Mouse (Mus musculus): ENCODE measurements around the gene Herc4. TPM values are rescaled to one million over a fixed set of nuclear protein-coding genes. Genes with fewer than 3 reads are reported as not detected.

Herc4 gene
- polyA plus RNA-seq, 1 experiment, result 19.2 TPM

GRCm38 (mm10) chr10:63245846-63246245 is 2.2 kb downstream of the Herc4 start:
- no peak for DNase-seq (ENCODE audit: low read depth in 1 of 2, low spot score in 2 of 2)
- H3K4me3 ChIP-seq (ENCODE audit: extremely low read depth, insufficient read depth, insufficient read length), result no peak overlapping the region
- 85% methylated on average over 3 of the region's 3 CpGs for WGBS
- H3K36me3 ChIP-seq (ENCODE audit: control insufficient read depth, insufficient read depth, low read length), result peaks cover 12% of the 10 kb centered on the region
- H3K27ac ChIP-seq (ENCODE audit: insufficient read depth, low read length), result no peak overlapping the region
- TF ChIP-seq CTCF (IDR thresholded peaks at IDR 0.05; ENCODE audit: extremely low read depth, insufficient read depth, insufficient read length, insufficient replicate concordance), result no peak
- no peak for TF ChIP-seq POLR2A (IDR thresholded peaks at IDR 0.05; ENCODE audit: low read depth, low read length)
- peaks cover 13% of the 10 kb centered on the region for H3K4me1 ChIP-seq (ENCODE audit: control insufficient read depth, insufficient read depth, insufficient read length)
- no peaks in the 10 kb centered on the region for H3K27me3 ChIP-seq (ENCODE audit: control insufficient read depth, insufficient read depth, low read length)

- Histone ChIP-seq H3K4me3 (ENCODE audit: extremely low read depth, insufficient read depth, insufficient read length) (no peak overlapping the region), H3K27ac (ENCODE audit: insufficient read depth, low read length) (no peak overlapping the region), H3K36me3 (ENCODE audit: control insufficient read depth, insufficient read depth, low read length) (peaks cover 15% of the 10 kb centered on the region), H3K27me3 (ENCODE audit: control insufficient read depth, insufficient read depth, low read length) (no peaks in the 10 kb centered on the region), H3K4me1 (ENCODE audit: control insufficient read depth, insufficient read depth, insufficient read length) (peaks cover 7% of the 10 kb centered on the region)
- whole genome bisulfite sequencing, result 71% methylated on average over 7 of the region's 7 CpGs
- no peak for TF ChIP-seq CTCF (IDR thresholded peaks at IDR 0.05; ENCODE audit: extremely low read depth, insufficient read depth, insufficient read length, insufficient replicate concordance)
- no peak for TF ChIP-seq POLR2A (IDR thresholded peaks at IDR 0.05; ENCODE audit: low read depth, low read length)
- DNase-seq (ENCODE audit: low read depth in 1 of 2, low spot score in 2 of 2), result no peak
Measured at GRCm38 (mm10) chr10:63247457-63247856, 3.8 kb downstream of the Herc4 start.

GRCm38 (mm10) chr10:63248421-63248820 is 4.8 kb downstream of the Herc4 start:
- peaks cover 4% of the 10 kb centered on the region; the same call in 1 of the 2 replicates for H3K4me1 ChIP-seq (ENCODE audit: control insufficient read depth, insufficient read depth, insufficient read length)
- H3K27ac ChIP-seq (ENCODE audit: insufficient read depth, low read length), result no peak overlapping the region
- H3K27me3 ChIP-seq (ENCODE audit: control insufficient read depth, insufficient read depth, low read length), result no peaks in the 10 kb centered on the region
- no peak overlapping the region for H3K4me3 ChIP-seq (ENCODE audit: extremely low read depth, insufficient read depth, insufficient read length)
- TF ChIP-seq POLR2A (IDR thresholded peaks at IDR 0.05; ENCODE audit: low read depth, low read length) (no peak), CTCF (IDR thresholded peaks at IDR 0.05; ENCODE audit: extremely low read depth, insufficient read depth, insufficient read length, insufficient replicate concordance) (no peak)
- 93% methylated on average over 6 of the region's 6 CpGs for WGBS
- no peak for DNase-seq (ENCODE audit: low read depth in 1 of 2, low spot score in 2 of 2)
- H3K36me3 ChIP-seq (ENCODE audit: control insufficient read depth, insufficient read depth, low read length), result peaks cover 17% of the 10 kb centered on the region

GRCm38 (mm10) chr10:63258696-63259095 is 15.1 kb downstream of the Herc4 start:
- TF ChIP-seq POLR2A (IDR thresholded peaks at IDR 0.05; ENCODE audit: low read depth, low read length) (no peak), CTCF (IDR thresholded peaks at IDR 0.05; ENCODE audit: extremely low read depth, insufficient read depth, insufficient read length, insufficient replicate concordance) (no peak)
- Histone ChIP-seq H3K36me3 (ENCODE audit: control insufficient read depth, insufficient read depth, low read length) (peaks cover 8% of the 10 kb centered on the region), H3K4me1 (ENCODE audit: control insufficient read depth, insufficient read depth, insufficient read length) (peaks cover 4% of the 10 kb centered on the region), H3K27me3 (ENCODE audit: control insufficient read depth, insufficient read depth, low read length) (no peaks in the 10 kb centered on the region), H3K4me3 (ENCODE audit: extremely low read depth, insufficient read depth, insufficient read length) (no peak overlapping the region), H3K27ac (ENCODE audit: insufficient read depth, low read length) (peak overlapping the region; percentile 66)
- WGBS, result 84% methylated on average over 3 of the region's 3 CpGs
- no peak for DNase-seq (ENCODE audit: low read depth in 1 of 2, low spot score in 2 of 2)

DNA sequence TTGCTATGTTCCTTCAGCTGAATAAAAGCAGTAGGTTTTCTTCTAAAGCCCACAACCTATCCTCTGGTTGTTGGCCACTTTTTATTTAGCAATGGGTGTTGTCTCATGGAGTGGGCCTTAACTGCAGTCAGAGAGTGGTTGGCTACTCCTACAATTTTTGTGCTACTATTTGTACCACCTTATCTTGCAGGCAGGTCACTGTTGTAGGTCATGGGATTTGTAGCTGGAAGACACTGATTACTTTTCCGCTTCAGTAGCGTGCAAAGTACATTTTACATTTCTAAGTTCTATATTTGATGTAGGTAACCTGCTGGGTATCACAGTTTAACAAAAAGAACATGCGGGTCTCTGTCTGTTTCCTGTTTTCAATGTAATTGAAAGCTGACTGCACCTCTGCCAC is 15.7 kb downstream of the Herc4 start:
- Histone ChIP-seq H3K27ac (ENCODE audit: insufficient read depth, low read length) (peak overlapping the region; percentile 66; the same call in 1 of the 2 replicates), H3K4me3 (ENCODE audit: extremely low read depth, insufficient read depth, insufficient read length) (no peak overlapping the region), H3K27me3 (ENCODE audit: control insufficient read depth, insufficient read depth, low read length) (no peaks in the 10 kb centered on the region), H3K4me1 (ENCODE audit: control insufficient read depth, insufficient read depth, insufficient read length) (peaks cover 4% of the 10 kb centered on the region), H3K36me3 (ENCODE audit: control insufficient read depth, insufficient read depth, low read length) (peaks cover 10% of the 10 kb centered on the region)
- WGBS, result 57% methylated on average over 3 of the region's 3 CpGs
- TF ChIP-seq POLR2A (IDR thresholded peaks at IDR 0.05; ENCODE audit: low read depth, low read length) (no peak), CTCF (IDR thresholded peaks at IDR 0.05; ENCODE audit: extremely low read depth, insufficient read depth, insufficient read length, insufficient replicate concordance) (no peak)
- no peak for DNase-seq (ENCODE audit: low read depth in 1 of 2, low spot score in 2 of 2)

DNA sequence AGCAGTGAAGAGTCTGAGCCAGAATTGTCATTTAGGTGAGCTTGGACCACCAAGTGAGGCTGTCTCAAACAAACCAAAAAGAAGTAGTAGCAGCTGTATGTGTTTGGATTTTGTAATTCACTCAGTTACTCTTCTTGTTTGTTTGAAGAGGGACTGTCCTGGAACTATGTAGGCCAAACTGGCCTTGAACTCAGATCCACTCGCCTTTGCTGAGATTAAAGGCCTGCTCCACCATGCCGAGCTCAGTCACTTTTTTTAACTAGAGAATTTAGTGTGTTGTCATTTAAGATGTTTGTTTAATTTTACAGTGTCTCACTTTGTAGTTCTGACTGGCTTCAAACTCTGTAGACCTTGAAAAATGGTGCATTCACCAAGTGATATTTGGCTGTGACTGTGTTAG is 24.3 kb downstream of the Herc4 start:
- Histone ChIP-seq H3K27me3 (ENCODE audit: control insufficient read depth, insufficient read depth, low read length) (no peaks in the 10 kb centered on the region), H3K36me3 (ENCODE audit: control insufficient read depth, insufficient read depth, low read length) (peaks cover 23% of the 10 kb centered on the region), H3K4me3 (ENCODE audit: extremely low read depth, insufficient read depth, insufficient read length) (no peak overlapping the region), H3K4me1 (ENCODE audit: control insufficient read depth, insufficient read depth, insufficient read length) (no peaks in the 10 kb centered on the region), H3K27ac (ENCODE audit: insufficient read depth, low read length) (no peak overlapping the region)
- no peak for DNase-seq (ENCODE audit: low read depth in 1 of 2, low spot score in 2 of 2)
- TF ChIP-seq CTCF (IDR thresholded peaks at IDR 0.05; ENCODE audit: extremely low read depth, insufficient read depth, insufficient read length, insufficient replicate concordance) (no peak), POLR2A (IDR thresholded peaks at IDR 0.05; ENCODE audit: low read depth, low read length) (no peak)
- WGBS, result 88% methylated on average over 2 of the region's 2 CpGs

GRCm38 (mm10) chr10:63272401-63272800 is 28.8 kb downstream of the Herc4 start:
- Histone ChIP-seq H3K27me3 (ENCODE audit: control insufficient read depth, insufficient read depth, low read length) (no peaks in the 10 kb centered on the region), H3K4me3 (ENCODE audit: extremely low read depth, insufficient read depth, insufficient read length) (no peak overlapping the region), H3K27ac (ENCODE audit: insufficient read depth, low read length) (no peak overlapping the region), H3K36me3 (ENCODE audit: control insufficient read depth, insufficient read depth, low read length) (peaks cover 22% of the 10 kb centered on the region), H3K4me1 (ENCODE audit: control insufficient read depth, insufficient read depth, insufficient read length) (no peaks in the 10 kb centered on the region)
- TF ChIP-seq CTCF (IDR thresholded peaks at IDR 0.05; ENCODE audit: extremely low read depth, insufficient read depth, insufficient read length, insufficient replicate concordance) (no peak), POLR2A (IDR thresholded peaks at IDR 0.05; ENCODE audit: low read depth, low read length) (no peak)
- no peak for DNase-seq (ENCODE audit: low read depth in 1 of 2, low spot score in 2 of 2)

Data from spleen, adult 2 months (tissue).